Mouse (Mus musculus): ENCODE results near the gene Hypk.

- TF ChIP-seq CTCF (IDR thresholded peaks at IDR 0.05) (no peak), EP300 (IDR thresholded peaks at IDR 0.05) (no peak)
Measured at GRCm38 (mm10) chr2:121483576-121483975, 30.5 kb downstream of the Hypk start.

Measured in lung, postnatal 0 days (tissue).